Mouse (Mus musculus) spleen, postnatal 10 days (tissue): ENCODE results near the gene Smagp.
"Not testable (repeated sequence)": the region's sequence is repeated elsewhere in the genome, so short reads cannot be mapped to it uniquely, and the experiment has no call there.

Experiments
- DNase-seq, 2 experiments: peaks; one replicate each; pipeline ENCODE4 v3.0.0; 2021 to 2022; ENCODE audit warnings: low spot score in 2 of 2

The Smagp gene

GRCm38 (mm10) chr15:100627287-100627686 is 9.5 kb downstream of the Smagp start:
- no peak for DNase-seq

- DNase-seq: no peak
Measured at GRCm38 (mm10) chr15:100624435-100624834, 12.3 kb downstream of the Smagp start.

DNA sequence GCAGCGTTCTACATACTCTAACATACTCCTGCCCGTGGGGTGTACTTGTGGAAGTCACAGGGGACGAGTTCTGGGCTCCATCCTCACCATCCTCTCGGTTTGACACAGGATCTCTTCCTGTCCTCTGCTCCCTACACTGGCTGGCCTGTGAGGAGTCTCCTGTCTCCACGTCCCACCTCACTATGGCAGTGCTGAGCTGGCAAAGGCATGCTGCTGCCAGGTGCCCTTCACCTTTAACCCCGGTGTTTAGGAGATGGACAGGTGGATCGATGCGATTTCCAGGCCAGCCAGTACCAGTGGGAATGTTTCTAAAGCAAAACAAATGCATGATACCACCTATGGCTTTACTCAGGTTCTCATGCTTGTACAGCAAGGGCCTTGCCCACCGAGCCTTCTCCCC is 13.0 kb downstream of the Smagp start:
- DNase-seq: no peak

DNA sequence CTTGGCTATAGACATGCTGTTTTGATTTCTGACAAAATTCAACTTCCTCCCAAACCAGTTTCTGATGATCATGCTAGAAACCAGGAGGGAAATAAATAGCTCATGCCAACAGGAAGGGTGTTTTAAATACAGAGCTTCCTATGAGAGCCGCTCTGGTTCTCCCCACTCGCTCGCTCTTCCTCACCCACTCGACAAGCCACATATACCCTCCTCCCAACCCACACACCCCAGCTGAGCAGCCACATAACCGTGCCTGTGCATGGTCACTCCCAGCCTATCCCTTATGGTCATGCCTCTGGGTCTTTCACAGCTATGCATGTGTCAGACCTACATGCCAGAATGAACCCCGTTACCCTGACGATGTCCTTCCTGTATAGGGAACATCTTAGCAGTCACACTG is 14.6 kb downstream of the Smagp start:
- DNase-seq: no peak

- not testable (repeated sequence) for DNase-seq
Measured at GRCm38 (mm10) chr15:100621671-100622070, 15.1 kb downstream of the Smagp start.

- no peak for DNase-seq
Measured at GRCm38 (mm10) chr15:100619200-100619599, 17.5 kb downstream of the Smagp start.

DNA sequence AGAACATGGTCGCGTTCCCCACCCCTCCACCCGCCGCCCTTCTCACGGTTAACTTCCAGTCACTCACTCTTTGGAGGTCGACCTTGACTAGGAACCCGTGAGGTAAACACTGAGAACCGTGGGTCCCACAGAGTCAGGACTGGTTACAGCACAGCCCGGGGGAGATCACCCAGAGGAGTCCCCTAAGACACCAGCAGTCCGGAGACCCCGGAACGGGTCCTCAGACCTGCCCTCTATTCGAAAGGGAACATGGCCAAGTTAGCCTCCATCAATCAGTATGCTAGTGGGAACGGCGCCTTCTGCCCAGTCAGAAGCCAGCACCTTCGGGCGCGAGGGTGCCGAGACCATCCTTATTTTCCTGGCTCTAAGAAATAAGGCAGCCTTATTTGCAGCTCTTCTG is 20.5 kb downstream of the Smagp start:
- DNase-seq: no peak

DNA sequence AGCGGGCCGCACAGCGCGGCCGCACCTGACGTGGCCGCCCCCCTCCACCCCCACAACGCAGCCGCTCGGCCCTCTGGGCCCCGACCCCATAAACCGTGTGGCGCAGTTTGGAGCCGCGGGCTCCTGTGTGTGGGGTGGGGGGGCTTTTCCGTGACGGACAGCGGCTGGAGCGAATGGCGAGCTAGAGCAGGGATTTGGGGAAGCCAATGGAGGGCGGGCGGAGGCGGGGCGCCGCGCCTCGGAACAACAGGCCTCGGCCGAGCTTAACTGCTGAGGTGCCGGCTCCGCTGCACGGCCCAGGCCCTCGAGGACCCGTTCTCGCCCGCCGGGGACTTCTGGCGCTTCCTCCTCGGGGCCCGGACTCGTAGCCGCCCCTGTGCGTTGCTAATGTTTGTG is 20.9 kb downstream of the Smagp start:
- peak; percentile 83 to 92 for DNase-seq

DNA sequence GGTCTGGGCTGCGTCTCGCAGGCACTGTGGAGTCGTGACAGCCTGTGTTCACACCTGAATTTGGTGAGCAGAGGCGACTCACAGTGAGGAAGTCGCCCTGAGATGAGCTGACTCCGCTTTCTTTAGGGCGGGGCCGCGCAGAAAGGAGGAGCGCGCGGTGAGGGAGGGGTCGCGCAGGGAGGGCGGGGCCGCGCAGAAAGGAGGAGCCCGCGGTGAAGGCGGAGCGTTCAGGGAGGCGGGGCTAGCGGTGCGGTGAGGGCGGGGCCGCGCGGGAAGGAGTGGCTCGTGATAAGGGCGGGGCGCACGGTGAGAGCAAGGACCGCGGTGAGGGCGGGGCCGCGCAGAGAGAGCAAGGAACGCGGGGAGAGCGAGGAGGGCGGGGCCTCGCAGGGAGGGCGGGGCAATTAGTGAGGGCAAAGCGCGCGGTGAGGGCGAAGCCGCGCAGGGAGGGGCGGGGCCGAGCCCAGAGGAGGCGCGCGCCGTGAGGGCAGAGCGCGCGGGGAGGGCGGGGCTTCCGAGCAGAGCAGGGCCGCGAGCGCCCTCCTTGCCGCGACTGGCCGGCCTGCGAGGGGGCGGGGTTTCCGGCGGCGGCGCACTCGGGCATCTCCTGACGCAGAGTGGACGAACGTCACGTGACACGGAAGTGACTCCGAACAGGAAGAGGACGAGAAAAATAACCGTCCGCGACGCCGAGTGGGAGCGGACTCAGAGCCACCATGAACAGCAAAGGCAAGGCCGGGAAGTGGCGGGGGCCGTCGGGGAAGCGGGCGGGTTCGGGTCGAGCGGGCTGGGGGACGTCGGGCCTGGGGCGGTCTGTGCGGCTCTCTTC is 21.5 kb downstream of the Smagp start, which contains the start of gene Dazap2:
Dazap2 (plus strand) TSS at position 354 of the 829 bp plus-strand sequence.
- peak; percentile 99 to 100 for DNase-seq

GRCm38 (mm10) chr15:100614218-100614995 is 22.3 kb downstream of the Smagp start:
- no peak for DNase-seq

DNA sequence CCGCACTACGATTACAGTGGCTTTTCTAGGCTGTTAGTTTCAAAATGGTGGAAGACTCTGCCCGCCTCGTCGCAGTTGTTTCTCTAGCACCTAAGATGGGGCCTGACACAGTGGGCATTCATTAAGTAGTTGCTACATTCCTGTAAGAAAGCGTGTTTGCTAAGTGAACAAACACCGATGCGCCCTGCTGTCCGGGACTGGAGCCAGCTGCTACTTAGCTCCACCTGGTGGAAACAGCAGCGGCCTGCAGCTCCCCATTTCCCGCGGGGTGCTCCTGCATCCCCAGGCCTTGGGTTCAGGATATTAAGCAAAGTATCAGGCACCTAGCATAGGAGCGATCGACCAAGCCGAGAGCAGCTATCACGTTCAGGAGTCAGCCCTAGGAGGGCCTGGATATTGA is 23.2 kb downstream of the Smagp start:
- DNase-seq: peak; percentile 68 to 80

DNA sequence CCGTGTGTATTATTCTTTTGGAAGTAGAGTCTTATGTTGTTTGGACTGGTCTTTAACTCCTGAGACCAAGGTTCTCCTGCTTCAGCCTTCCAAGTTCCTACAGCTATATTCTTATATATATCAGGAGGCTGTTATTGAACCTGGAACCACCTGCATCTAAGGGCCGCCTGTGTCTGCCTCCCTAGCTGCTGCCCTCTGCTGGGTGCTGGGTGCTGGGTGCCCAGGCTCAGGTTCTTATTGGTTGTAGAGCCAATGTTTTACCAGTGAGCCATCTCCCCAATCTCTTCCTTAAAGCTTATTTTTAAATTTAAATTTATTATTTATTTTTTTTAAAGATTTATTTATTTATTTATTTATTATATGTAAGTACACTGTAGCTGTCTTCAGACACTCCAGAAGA is 24.3 kb downstream of the Smagp start:
- peak in 1 of 2 experiments; percentile 72 for DNase-seq

- DNase-seq: no peak
Measured at GRCm38 (mm10) chr15:100611951-100612350, 24.8 kb downstream of the Smagp start.

GRCm38 (mm10) chr15:100606677-100607076 is 30.1 kb downstream of the Smagp start:
- DNase-seq: not testable (repeated sequence)

GRCm38 (mm10) chr15:100601669-100602068 is 35.1 kb downstream of the Smagp start:
- no peak for DNase-seq

DNA sequence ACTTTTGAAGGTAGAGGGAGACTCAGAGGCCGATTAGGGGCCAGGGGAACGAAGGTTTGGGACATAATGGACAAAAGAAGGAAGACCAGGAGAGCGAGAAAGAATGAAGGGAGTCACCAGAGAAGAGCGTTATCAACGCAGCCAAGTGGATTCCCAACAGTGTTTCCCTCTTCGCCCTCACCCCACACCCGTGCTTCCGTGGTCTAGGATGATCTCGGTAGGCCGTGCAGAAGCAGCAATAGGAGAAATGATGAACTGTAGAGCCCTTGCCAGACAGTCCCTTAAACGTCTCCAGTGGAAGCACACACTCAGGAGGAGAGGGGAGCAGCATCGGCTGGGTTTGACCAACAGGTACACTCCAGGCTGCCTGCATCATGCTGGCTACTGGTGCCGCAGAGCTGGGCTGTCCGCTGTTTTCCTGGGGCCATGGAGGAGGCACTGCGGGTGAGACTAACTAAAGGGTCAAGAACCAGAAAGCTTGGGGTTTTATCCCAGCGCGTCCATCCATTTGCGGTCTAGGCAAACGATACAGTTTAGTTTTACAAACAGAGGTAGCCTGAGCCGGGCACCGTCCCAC is 36.0 kb downstream of the Smagp start:
- DNase-seq: no peak

GRCm38 (mm10) chr15:100600047-100600695 is 36.6 kb downstream of the Smagp start:
- DNase-seq: peak; percentile 25 to 73

DNA sequence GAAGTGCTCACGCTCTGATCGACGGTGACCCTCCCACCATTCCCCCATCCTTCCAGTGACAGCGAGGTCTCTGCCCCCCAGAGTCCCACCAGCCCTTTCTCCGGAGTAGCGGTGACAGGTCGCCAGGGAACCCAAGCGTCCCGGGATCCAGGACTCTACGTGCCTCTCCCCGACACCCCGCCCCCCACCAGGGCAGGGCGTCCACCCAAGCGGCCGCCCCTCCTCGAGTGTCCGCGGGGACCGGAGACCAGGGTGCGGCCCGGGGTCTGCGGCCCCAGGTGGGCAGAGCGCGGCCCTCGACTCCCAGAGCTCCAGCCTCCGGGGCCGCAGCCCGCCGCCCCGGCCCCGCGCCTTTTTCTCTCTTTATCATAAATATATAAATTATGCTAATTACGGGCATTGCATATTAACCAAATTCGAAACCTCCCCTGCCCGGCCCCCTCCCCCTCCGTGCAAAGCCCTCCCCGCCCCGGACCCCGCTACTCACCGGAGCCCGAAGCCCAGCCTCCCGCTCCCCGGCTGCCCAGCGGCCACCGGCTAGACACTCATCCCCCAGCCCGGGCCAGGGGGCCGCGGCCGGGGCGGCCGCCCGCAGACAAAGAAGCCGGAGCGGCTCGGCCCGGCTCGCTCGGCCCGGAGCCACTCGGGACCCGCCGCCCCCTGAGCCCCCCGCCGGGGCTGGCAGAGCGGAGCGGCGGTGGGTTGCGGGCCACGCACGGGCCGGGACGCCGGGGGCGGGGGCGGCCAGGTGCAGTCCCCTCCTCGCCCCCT is 37.3 kb downstream of the Smagp start, which contains the start of gene Pou6f1:
Pou6f1 (minus strand) TSS at position 709 of the 771 bp plus-strand sequence.
- DNase-seq: peak in 1 of 2 experiments; percentile 45

- DNase-seq: peak in 1 of 2 experiments; percentile 23
Measured at GRCm38 (mm10) chr15:100598883-100599275, 37.9 kb downstream of the Smagp start.

- DNase-seq: no peak
Measured at GRCm38 (mm10) chr15:100598287-100598882, 38.4 kb downstream of the Smagp start.

DNA sequence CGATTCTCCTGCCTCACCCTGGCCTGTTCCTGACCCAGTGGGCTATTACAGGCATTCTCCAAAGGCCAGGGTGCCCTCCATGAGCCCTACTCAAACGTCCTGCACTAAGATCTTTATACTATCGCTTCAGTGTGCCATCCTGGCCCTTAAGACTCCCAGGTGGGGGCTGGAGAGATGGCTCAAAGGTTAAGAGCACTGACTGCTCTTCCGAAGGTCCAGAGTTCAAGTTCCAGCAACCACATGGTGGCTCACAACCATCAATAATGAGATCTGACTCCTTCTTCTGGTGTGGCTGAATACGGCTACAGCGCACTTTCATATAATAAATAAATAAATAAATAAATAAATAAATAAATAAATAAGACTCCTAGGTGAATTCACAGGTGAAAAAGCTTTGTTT is 43.9 kb downstream of the Smagp start:
- DNase-seq: no peak
